Mouse (Mus musculus) brain, embryonic 14.5 days (tissue): ENCODE measurements around the gene Iqsec1. TPM values are rescaled to one million over a fixed set of nuclear protein-coding genes. Genes with fewer than 3 reads are reported as not detected.

Source experiments
- DNase-seq: peaks from one replicate; pipeline ENCODE4 v3.0.0-alpha.2; 2011; ENCODE audit warnings: low read depth
- CTCF ChIP-seq: fragments of 200-500 bp; IDR thresholded peaks from 2 replicates; pipeline ENCODE4 v1.5.1; 2012; ENCODE audit warnings: inconsistent platforms, mild to moderate bottlenecking, moderate library complexity, borderline replicate concordance; ENCODE audit not compliant: insufficient read depth, insufficient read length; ENCODE audit errors: extremely low read depth
- POLR2A ChIP-seq: fragments of 200-500 bp; IDR thresholded peaks from 2 replicates; pipeline ENCODE4 v1.6.1; 2012; ENCODE audit warnings: mild to moderate bottlenecking, inconsistent platforms, borderline replicate concordance; ENCODE audit not compliant: poor library complexity, insufficient read depth, insufficient read length, severe bottlenecking; ENCODE audit errors: extremely low read depth
- polyA plus RNA-seq: library from polyadenylated mRNA; depleted of rRNA; stranded (reverse); fragments of >200 nt; gene quantifications from 2 replicates; pipeline ENCODE4 v1.2.3, GENCODE M21; 2012

The Iqsec1 gene
- polyA plus RNA-seq, 1 experiment: 91.1 TPM

DNA sequence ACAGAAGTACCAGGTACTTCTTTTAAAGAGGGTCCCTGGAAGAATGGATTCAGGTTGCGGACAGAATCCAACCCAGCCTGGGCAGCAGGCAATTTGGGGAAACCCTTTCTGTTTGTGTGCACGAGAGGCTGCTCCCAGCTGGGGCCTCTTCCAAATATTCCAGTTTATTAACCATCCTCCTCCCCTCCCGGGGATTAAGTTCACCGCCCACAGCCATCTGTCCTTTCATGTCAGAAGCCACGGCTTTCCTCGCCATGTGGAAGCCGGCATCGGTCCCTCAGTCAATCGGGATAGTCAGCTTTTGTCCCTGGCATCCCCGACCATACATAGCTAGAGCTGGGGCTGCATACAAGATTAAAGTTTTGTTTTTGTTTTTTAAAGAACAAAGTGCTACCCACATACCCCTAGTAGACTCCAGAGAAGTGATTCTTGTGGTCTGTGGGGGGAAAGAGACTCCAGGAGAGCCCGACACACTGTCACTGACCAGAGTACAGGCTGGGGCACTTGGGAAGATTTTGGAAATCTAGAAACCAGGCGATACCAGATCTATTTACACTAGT, 276.9 kb downstream of the Iqsec1 start:
- peak; percentile 80 for DNase-seq
- TF ChIP-seq CTCF (no peak), POLR2A (no peak)

- TF ChIP-seq POLR2A (no peak), CTCF (no peak)
- no peak for DNase-seq
Measured at GRCm38 (mm10) chr6:90710778-90711177, 277.7 kb downstream of the Iqsec1 start.

GRCm38 (mm10) chr6:90709929-90710777, 278.3 kb downstream of the Iqsec1 start:
- DNase-seq: no peak
- TF ChIP-seq CTCF (no peak), POLR2A (no peak)

DNA sequence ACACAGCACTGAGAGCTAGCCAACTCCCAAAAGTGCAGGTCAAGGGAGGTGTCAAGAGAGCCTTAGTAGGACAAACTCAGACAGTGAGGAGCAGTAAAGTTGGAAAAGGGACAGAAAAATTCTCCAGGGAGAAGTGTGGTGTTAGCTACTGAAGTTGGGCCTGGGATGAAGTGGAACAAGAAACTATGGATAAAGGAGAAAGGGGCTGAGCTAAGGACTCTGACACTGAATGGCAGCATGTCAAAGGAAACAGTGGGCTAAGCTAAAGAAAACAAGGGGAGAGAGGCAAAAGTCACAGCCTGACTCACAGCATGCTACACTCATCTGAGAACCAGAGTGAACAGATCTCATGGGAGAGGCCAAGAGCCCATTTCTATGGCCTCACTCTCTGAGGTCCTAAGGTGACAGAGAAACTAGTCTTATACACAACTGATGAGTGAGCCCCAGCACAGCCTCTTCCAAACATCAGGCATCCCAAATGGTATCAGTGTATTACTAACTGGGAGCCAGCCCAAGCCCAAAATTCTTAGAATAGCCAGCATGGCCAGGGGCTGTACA, 280.3 kb downstream of the Iqsec1 start:
- TF ChIP-seq POLR2A (no peak), CTCF (no peak)
- DNase-seq: no peak

GRCm38 (mm10) chr6:90707143-90707542, 281.3 kb downstream of the Iqsec1 start:
- no peak for TF ChIP-seq POLR2A
- no peak for TF ChIP-seq CTCF
- DNase-seq: no peak

DNA sequence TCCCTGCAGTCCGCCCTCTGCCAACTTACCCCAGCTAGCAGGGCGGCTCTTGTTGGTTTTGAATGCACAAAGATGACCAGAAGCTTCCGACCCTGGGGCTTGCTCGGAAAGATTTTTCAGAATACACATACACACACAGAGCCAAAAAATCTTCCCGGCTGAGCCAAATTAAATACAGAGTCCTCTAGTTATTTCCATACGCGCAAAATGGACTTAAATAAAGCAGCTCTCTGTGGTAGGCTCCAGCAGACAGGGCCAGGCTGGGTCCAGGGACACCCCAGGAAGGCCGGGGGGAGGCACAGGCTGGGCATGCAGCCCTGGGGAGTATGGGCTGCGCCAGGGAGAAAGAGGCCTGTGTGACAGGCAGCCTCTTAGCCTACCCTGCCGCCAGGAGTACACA, 282.0 kb downstream of the Iqsec1 start:
- TF ChIP-seq POLR2A (no peak), CTCF (no peak)
- DNase-seq: peak; percentile 61

DNA sequence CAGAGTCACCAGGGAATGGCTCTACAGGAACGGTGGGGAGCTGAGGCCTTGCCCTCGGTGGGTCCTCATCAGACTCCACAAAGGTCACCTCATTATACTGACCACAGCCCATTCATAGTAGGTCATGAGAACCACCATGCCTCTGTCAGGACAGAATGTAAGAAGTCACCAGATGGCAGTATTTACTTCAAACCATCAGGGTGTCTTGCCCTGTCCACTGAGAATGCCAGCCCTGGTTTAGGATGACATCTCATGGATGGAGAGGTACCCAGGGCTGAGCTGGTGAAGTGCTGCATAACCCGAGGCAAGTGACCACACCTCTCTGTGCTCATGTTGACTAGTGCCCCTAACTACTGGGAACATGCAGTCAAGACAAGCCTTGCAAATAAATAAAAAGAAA, 282.7 kb downstream of the Iqsec1 start:
- TF ChIP-seq POLR2A (no peak), CTCF (no peak)
- no peak for DNase-seq

DNA sequence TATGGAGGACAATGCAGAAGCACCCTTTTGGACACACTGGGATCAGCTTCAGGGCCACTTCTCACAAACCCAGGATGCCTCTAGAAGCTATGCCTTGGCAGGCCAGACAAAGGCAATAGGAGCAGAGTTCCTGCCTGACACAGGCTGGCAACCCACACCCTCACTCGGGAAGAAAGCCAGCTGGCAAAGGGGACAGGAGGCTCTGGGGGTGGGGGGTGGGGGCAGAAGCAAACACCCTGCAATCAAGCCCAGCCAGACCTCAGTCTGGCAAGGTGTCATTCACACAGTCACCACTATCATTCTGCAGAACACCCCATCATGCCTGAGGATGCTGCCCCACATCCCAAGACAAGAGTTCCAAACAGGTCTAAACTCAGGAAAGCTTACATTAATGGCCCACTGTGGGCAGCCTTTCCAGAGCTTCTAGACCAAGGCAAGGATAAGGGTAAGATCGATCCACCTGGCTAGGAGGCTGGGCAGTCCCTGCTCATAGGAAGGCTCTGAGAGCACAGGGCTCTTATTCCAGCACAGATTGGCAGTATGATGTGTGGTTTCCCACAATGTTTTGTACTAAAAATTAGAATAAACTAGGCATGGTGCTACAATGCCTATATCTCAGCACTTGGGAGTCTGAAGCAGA, 283.7 kb downstream of the Iqsec1 start:
- no peak for TF ChIP-seq POLR2A
- no peak for TF ChIP-seq CTCF
- peak; percentile 84 for DNase-seq

- TF ChIP-seq POLR2A (no peak), CTCF (no peak)
- no peak for DNase-seq
Measured at GRCm38 (mm10) chr6:90703782-90704181, 284.7 kb downstream of the Iqsec1 start.

DNA sequence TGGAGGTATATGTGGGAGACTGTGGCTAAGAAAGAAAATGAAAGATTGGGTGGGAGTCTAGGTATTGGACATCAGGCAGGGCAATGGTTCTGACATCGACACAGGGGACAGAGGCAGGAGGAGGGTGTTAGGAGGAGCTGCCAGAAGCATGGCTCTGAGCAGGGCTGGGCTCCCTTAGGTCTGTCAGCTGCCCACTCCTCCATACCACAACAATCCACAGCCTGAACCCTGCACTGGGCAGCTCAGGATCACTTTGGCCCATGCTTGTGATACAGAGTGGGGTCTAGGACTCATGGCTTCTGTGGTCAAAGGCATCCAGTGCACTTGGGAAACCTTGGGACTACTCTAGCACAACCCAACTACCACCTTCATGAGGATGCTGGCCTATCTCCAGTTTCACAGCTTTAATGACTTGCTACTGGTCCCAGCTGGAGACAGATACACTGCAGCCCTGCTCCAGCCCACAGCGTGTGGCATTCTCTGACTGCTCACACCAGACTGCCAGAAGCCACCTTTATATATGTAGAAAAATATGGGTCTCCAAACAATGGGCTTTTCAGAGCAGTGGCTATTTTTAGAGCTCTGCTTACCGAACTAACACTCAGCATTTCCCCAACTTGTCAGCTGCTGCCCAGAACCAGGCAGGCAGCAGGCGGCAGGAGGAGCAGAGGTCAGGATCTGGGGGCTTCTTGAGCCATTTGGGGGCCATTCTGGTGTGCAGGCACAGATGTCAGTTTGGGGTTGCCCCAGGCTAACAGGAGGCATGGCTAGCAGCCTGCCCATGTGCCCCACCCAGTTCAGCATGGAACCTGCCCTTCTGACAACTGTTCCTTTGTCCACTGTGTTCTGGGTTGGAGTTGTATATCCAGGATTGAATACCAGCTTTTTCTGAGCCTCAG, 285.4 kb downstream of the Iqsec1 start:
- DNase-seq: peak; percentile 77
- no peak for TF ChIP-seq POLR2A
- no peak for TF ChIP-seq CTCF

- no peak for TF ChIP-seq POLR2A
- TF ChIP-seq CTCF: no peak
- no peak for DNase-seq
Measured at GRCm38 (mm10) chr6:90702197-90702596, 286.3 kb downstream of the Iqsec1 start.

DNA sequence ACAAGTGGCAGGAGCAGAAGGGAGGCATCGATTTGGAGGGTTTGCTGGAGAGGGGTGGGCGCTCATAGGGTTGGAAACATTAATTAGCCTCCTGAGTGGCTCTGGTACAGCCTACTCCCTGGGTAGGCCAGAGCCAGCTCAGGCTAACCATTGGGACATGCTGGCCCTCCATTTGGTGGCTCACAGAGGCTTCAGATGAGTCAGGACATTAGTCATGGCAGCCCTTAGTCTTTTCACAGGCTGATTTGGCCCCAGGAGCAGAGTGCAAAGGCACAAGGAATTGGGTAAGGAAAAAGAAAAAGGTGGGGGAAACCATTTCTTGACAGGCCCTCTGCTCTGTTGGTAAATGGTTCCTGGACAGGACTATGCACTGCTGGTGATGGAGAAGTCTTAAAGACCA, 287.1 kb downstream of the Iqsec1 start:
- TF ChIP-seq POLR2A (no peak), CTCF (no peak)
- no peak for DNase-seq
